In genomic region chr9:120416151-120416550, GRCm38 (mm10) we compare ENCODE assay signal across 10 mouse cellular contexts.
DNase-seq lines count a peak whose midpoint lies in the region; ATAC-seq and TF ChIP-seq lines count a peak whose summit lies in the region.
"Had no signal": no experiment of that assay in that cellular context is flagged by ENCODE, and none has a peak within 500 bp of the region (broad histone marks: within the 10 kb centered on the region; RNA-seq: fewer than 3 reads in every experiment).

No protein-coding gene starts in this region.

- H3K27ac ChIP-seq in kidney, embryonic 16.5 days (ENCODE audit: low read length), result 0 out of 2 replicates have a peak overlapping the region, but pooled peaks have one; percentile 3
- no peak overlapping the region for H3K27ac ChIP-seq in kidney, adult 2 months (ENCODE audit: insufficient read depth, low read depth, low read length)
- peak overlapping the region; percentile 47; the same call in 1 of the 2 replicates for H3K27ac ChIP-seq in midbrain, postnatal 0 days (ENCODE audit: low read depth, low read length)
- H3K27ac ChIP-seq in midbrain, embryonic 11.5 days (ENCODE audit: low read depth, low read length), result no peak overlapping the region
- H3K27ac ChIP-seq: heart, adult 2 months had no signal

- peak; percentile 28 for DNase-seq in adrenal gland, adult 2 months
- no peak for DNase-seq in adrenal gland, postnatal 4 days (ENCODE audit: low spot score in 2 of 2)
- DNase-seq in kidney, adult 2 months, result no peak
- DNase-seq in midbrain, postnatal 0 days (ENCODE audit: low spot score), result no peak
- DNase-seq in midbrain, embryonic 11.5 days (ENCODE audit: low spot score, missing footprints), result no peak
- DNase-seq in thymus, adult 18-20 months, result no peak

- no peaks in the 10 kb centered on the region for H3K36me3 ChIP-seq in kidney, embryonic 16.5 days (ENCODE audit: insufficient read depth, low read length)
- H3K36me3 ChIP-seq in kidney, adult 2 months (ENCODE audit: control insufficient read depth, insufficient read depth, low read length), result no peaks in the 10 kb centered on the region
- no peaks in the 10 kb centered on the region for H3K36me3 ChIP-seq in midbrain, postnatal 0 days (ENCODE audit: insufficient read depth, low read length)
- H3K36me3 ChIP-seq in midbrain, embryonic 11.5 days (ENCODE audit: control insufficient read depth, insufficient read depth, low read length), result no peaks in the 10 kb centered on the region

- H3K9ac ChIP-seq in kidney, embryonic 16.5 days (replicated peaks; ENCODE audit: low read length), result no peak overlapping the region
- H3K9ac ChIP-seq in midbrain, postnatal 0 days (replicated peaks; ENCODE audit: low read length, poor library complexity, severe bottlenecking), result no peak overlapping the region
- no peak overlapping the region for H3K9ac ChIP-seq in midbrain, embryonic 11.5 days (ENCODE audit: low read length)

- no peak overlapping the region for H3K4me3 ChIP-seq in kidney, embryonic 16.5 days (ENCODE audit: low read length)
- H3K4me3 ChIP-seq in kidney, adult 2 months (ENCODE audit: insufficient read depth, low read depth, low read length), result no peak overlapping the region
- no peak overlapping the region for H3K4me3 ChIP-seq in midbrain, postnatal 0 days (ENCODE audit: low read depth, low read length)
- H3K4me3 ChIP-seq in midbrain, embryonic 11.5 days (ENCODE audit: low read depth, low read length), result no peak overlapping the region
- H3K4me3 ChIP-seq: heart, adult 2 months; megakaryocyte, embryonic 14.5 days had no signal

- TF ChIP-seq POLR2A in kidney, adult 2 months (IDR thresholded peaks at IDR 0.05; ENCODE audit: low read depth, low read length), result no peak

- H3K4me1 ChIP-seq in kidney, embryonic 16.5 days (ENCODE audit: insufficient read depth, low read length), result no peaks in the 10 kb centered on the region
- H3K4me1 ChIP-seq in kidney, adult 2 months (ENCODE audit: control insufficient read depth, insufficient read depth, low read length), result no peaks in the 10 kb centered on the region
- no peaks in the 10 kb centered on the region for H3K4me1 ChIP-seq in midbrain, postnatal 0 days (ENCODE audit: insufficient read depth, low read length)
- H3K4me1 ChIP-seq in midbrain, embryonic 11.5 days (ENCODE audit: control insufficient read depth, insufficient read depth, low read length), result no peaks in the 10 kb centered on the region

- WGBS in kidney, embryonic 16.5 days, result 92% methylated on average over 5 of the region's 5 CpGs
- 90% methylated on average over 5 of the region's 5 CpGs for WGBS in kidney, adult 2 months
- 80% methylated on average over 5 of the region's 5 CpGs for WGBS in midbrain, postnatal 0 days
- WGBS in midbrain, embryonic 11.5 days, result 91% methylated on average over 5 of the region's 5 CpGs

- ATAC-seq in kidney, embryonic 16.5 days (ENCODE audit: low FRiP score, low TSS enrichment), result no peak
- ATAC-seq in midbrain, postnatal 0 days (ENCODE audit: low FRiP score), result no peak
- ATAC-seq in midbrain, embryonic 11.5 days (ENCODE audit: low FRiP score), result no peak
- peak; percentile 72 for ATAC-seq in megakaryocyte, adult 5-6 weeks (ENCODE audit: poor library complexity, severe bottlenecking)

- H3K4me2 ChIP-seq in kidney, embryonic 16.5 days (replicated peaks; ENCODE audit: low read depth, low read length), result no peak overlapping the region
- H3K4me2 ChIP-seq in midbrain, postnatal 0 days (ENCODE audit: low read depth, low read length, poor library complexity, severe bottlenecking), result no peak overlapping the region
- H3K4me2 ChIP-seq in midbrain, embryonic 11.5 days, result no peak overlapping the region

- no peaks in the 10 kb centered on the region for H3K9me3 ChIP-seq in kidney, embryonic 16.5 days (ENCODE audit: low read length)
- H3K9me3 ChIP-seq in midbrain, postnatal 0 days (ENCODE audit: low read length), result no peaks in the 10 kb centered on the region
- H3K9me3 ChIP-seq in midbrain, embryonic 11.5 days (ENCODE audit: control insufficient read depth, low read length), result no peaks in the 10 kb centered on the region

- H3K27me3 ChIP-seq in kidney, embryonic 16.5 days (ENCODE audit: insufficient read depth, low read length), result no peaks in the 10 kb centered on the region
- H3K27me3 ChIP-seq in kidney, adult 2 months (replicated peaks; ENCODE audit: control insufficient read depth, insufficient read depth, low read length), result no peaks in the 10 kb centered on the region
- no peaks in the 10 kb centered on the region for H3K27me3 ChIP-seq in midbrain, postnatal 0 days (ENCODE audit: insufficient read depth, low read length)
- H3K27me3 ChIP-seq in midbrain, embryonic 11.5 days (ENCODE audit: control insufficient read depth, insufficient read depth, low read length), result no peaks in the 10 kb centered on the region

- TF ChIP-seq CTCF in kidney, adult 2 months (conservative IDR thresholded peaks at IDR 0.05; ENCODE audit: insufficient read depth, insufficient read length, low read depth, low read length), result no peak
- TF ChIP-seq CTCF in midbrain, postnatal 0 days (IDR thresholded peaks at IDR 0.05), result no peak

Comparison
In these comparisons a context has a peak if more than half of its experiments do, and no peak if none do; other contexts are left out.
1. H3K27ac ChIP-seq: peak in kidney, embryonic 16.5 days (single experiment) and midbrain, postnatal 0 days (single experiment); none in kidney, adult 2 months (single experiment) and midbrain, embryonic 11.5 days (single experiment).